Mouse (Mus musculus) lung, postnatal 25 days (tissue): ENCODE data around the gene Fstl3.

ENCODE experiments used
- DNase-seq: peaks from one replicate; pipeline ENCODE4 v3.0.0; 2022; ENCODE audit warnings: low spot score

Fstl3 gene

DNA sequence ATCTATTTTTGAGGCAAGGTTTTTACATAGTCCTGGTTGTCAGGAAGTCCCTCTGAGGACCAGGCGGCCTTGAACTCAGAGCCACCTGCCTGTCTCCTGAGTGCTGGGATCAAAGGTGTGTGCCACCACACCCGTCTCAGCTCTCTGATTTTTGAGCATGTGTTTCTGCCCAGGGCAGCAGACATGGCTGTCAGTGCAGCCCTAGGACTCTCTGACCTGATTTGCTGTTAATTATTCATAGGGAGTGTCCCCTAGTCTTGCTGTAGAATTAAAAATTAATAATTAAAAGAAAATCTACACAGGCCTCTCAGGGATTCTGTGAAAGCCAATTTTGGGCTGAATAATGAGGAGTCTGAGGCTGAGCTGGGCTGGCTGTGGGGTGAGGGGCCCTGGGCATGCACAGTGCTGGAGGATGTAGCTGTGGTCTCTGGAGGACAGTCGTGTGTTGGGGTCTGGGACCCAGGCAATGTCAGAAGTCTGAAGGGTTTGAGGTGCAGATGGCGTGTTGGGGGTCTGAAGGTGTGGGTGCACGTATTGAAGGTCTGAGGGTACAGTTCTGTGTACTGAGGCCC lies 37.3 kb downstream of the Fstl3 start:
- no peak for DNase-seq

DNA sequence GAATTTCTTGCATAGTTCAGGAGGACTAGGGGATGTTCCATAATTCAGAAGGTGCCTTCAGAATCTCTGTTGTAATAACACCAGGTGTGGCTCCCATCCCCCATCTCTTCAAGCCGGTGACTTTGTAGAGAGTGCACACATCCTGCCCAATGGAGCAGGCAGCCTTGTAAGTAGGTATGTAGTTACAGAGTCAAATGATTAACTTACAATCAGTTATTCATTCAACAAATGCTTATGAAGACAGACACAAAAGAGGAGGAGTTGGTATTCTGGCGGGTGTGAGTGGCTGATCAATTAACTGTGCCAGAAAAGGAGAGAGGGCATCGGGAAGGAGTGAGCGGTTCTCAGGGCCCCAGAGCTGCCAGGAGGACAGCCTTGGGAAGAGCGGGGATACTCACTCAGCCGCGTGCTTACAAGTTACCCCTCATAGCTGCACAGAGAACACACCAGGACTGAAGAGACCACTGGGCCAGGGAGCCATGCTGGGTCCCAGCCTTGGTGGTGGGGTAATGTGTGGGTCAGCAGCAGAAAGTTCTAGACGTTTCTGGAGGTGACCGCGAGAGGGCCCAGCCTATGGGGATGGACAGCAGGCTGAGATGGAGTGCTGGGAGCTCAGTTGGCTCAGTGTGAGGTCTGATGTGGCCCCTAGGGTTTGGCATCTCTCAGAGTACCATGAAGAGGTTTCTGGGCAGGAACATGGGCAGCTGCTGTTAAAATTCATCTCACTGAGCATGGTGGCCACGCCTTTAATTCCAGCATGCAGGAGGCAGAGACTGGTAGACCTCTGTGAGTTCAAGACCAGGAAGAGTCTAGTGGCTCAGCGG lies 38.8 kb downstream of the Fstl3 start:
- no peak for DNase-seq

GRCm38 (mm10) chr10:79817111-79817510 lies 40.0 kb downstream of the Fstl3 start:
- DNase-seq = no peak

GRCm38 (mm10) chr10:79818225-79818624 lies 41.2 kb downstream of the Fstl3 start:
- DNase-seq = no peak

DNA sequence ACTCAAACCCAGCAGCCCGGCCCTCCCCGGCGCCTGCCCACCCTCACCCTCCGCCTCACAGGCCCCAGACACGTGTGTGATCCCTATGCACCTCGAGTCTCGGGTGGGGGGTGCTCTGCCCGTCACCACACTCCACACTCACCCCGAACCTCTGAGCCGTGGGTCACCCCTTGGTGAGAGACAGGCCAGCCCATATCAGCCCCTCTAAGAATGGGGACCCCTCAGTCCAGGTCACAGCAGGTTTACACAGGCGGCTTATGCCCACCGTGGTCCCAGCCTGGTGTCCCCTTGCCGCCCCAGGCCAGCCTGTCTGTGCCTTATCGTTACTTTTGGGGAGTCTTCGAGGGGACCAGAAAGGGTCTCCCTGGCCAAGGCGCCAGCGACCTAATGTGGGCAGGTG lies 42.5 kb downstream of the Fstl3 start:
- no peak for DNase-seq

DNA sequence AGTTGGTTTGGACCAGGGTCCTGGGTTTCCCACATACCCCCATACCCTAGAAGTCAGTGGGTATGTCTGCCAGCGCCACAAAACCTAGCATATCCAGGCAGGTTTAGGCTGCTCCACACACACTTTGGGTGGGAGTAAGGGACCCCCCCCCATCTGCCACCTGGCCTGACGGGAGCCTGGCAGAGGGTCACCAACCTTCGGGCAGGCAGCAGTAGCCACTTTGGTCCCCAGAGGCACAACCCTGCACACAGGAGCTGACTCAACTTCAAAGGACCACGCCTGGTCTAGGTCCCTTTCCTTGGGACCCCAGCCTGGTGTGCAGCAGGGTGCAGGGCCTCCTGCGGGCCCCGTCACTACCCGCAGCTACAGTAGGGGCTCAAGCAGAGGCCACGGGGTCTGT lies 43.2 kb downstream of the Fstl3 start:
- no peak for DNase-seq

DNA sequence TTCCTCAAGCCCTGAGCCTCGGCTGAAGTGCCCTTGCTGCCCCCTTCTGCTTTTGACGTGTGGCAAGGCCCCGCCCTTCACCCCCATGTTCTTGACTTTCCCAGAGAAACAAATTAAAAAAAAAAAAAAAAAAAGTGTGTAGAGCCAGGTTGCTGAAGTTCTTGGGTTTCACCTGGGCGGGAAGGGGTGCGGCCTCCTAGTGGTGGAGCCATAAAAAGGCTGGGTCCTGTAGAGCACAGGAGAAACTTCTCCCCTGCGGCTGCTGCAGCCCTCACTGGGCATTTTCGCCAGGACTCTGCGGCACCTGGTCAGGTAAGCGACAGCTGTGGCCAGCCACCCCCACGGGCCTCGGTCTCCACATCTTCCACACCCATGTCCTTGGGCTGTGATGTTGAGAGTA lies 43.7 kb downstream of the Fstl3 start, which contains the start of gene Misp:
Gene Misp (plus strand): TSS at position 208 of the 400 bp plus-strand sequence.
- DNase-seq = peak; percentile 28

GRCm38 (mm10) chr10:79821731-79822130 lies 44.7 kb downstream of the Fstl3 start:
- no peak for DNase-seq

- peak; percentile 28 for DNase-seq
These were observed 45.3 kb downstream of the Fstl3 start for GRCm38 (mm10) chr10:79822372-79822771.

GRCm38 (mm10) chr10:79823011-79823410 lies 45.9 kb downstream of the Fstl3 start:
- no peak for DNase-seq

DNA sequence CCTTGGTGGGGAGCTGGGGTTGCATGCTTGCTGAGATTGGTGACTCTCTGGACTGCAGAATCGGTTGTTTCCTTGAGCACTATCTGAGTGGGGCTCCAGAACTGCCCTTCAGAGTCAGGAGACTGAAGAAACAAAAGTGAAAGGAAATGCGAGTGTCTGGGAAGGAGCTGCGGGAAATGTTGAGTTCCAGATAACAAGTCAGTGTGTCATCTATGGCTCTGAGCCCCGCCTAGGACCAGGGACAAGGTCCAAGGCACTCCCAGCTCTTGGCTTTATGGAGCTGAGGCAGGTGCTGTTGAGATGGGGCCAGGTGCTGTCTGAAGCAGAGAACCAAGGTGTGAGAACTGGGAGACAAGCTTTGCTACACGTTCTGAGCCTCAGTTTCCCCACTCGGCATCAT lies 47.3 kb downstream of the Fstl3 start:
- DNase-seq = peak; percentile 59

DNA sequence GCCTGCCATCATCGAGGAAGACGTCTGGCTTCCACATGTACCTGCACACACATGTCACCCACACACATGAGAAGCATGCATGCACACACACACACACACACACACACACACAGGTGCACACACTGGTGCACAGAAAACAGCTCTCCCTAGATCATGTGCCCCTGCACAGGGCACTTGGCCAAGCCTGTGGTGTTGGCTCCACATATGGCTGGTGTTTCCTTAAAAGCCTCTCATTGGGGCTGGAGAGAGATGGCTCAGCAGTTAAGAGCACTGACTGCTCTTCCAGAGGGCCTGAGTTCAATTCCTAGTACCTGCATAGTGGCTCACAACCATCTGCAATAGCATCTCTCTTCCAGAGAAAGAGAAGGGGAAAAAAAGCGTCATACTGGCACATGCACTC lies 54.5 kb downstream of the Fstl3 start:
- no peak for DNase-seq
